8 mouse cellular contexts compared by ENCODE assay signal in the genomic region with DNA sequence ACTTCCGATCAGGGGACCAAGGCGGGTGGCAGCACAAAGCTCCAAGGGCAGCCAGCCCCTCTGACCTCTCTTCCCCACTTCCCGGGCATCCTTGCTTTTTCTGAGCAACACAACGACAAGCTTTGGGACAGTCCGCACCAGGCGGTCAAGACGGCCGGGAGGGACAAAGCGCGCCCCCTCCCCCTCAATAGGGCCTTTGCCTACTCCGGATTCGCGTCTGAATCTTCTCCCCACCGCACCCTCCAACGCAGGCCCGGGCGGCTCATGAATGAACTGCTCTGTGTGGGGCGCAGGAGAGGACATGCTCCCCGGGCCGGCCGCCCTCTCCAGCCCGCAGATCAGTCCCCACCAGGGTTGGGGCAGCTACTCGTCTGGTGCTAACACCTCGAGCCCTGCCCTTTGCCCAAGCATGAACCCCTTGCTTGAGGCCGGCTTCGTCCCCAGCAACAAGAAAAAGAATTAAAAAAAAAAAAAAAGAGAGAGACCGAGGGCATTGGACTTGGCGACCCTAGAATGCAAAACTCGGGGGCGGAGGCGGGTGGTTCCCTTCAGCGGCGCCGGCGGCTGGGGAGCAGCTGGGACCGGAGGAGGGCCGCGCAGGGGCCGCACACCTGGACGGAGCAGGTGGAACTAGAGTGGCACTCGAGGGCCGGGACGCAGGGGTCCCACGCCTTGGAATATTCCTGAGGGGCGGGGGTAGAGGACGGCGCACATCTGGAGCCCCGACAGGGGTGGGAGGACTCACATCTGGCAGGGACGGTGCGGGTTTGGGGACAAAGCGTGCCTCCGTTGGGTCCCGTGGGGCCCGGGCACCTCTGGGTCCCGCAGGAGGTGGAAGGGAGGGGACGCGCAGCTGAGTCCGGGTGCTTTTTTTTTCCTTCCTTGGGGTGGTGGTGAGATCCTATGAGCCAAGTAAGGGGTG. TPM values are rescaled to one million over a fixed set of nuclear protein-coding genes. Genes with fewer than 3 reads are reported as not detected.
DNase-seq lines count a peak whose midpoint lies in the region; ATAC-seq and TF ChIP-seq lines count a peak whose summit lies in the region.

No protein-coding gene starts in this region.

- peak; percentile 45 for DNase-seq in urinary bladder, postnatal 14 days (ENCODE audit: low spot score)
- DNase-seq in urinary bladder, postnatal 25 days (ENCODE audit: low spot score) = no peak
- peak; percentile 65 to 72 for DNase-seq in cerebellum, postnatal 25 days
- peak; percentile 61 for DNase-seq in gastrocnemius, postnatal 14 days
- DNase-seq in liver, embryonic 14.5 days (ENCODE audit: low read depth in 3 of 3, low spot score in 3 of 3) = no peak
- peak; percentile 62 for DNase-seq in thymus, postnatal 14 days

- H3K9ac ChIP-seq in intestine, embryonic 16.5 days (ENCODE audit: low read depth, low read length) = peak overlapping the region; percentile 94
- peak overlapping the region; percentile 87 for H3K9ac ChIP-seq in liver, embryonic 14.5 days (replicated peaks)
- H3K9ac ChIP-seq in neural tube, embryonic 12.5 days = peak overlapping the region; percentile 83

- ATAC-seq in intestine, embryonic 16.5 days = peak; percentile 71
- ATAC-seq in liver, embryonic 14.5 days (ENCODE audit: insufficient read depth) = peak; percentile 59
- ATAC-seq in neural tube, embryonic 12.5 days (ENCODE audit: low FRiP score, low read depth) = peak; percentile 67

- 1% methylated on average over 58 of the region's 58 CpGs for WGBS in intestine, embryonic 16.5 days
- WGBS in liver, embryonic 14.5 days (ENCODE audit: insufficient replicate concordance) = 2% methylated on average over 57 of the region's 58 CpGs
- WGBS in neural tube, embryonic 12.5 days = under 1% methylated on average over 58 of the region's 58 CpGs

- peaks cover 30% of the 10 kb centered on the region for H3K4me1 ChIP-seq in intestine, embryonic 16.5 days (ENCODE audit: control insufficient read depth, insufficient read depth, low read length)
- H3K4me1 ChIP-seq in liver, embryonic 14.5 days (replicated peaks; ENCODE audit: control insufficient read depth in 2 of 2, insufficient read depth in 2 of 2, low read length in 1 of 2) = peaks cover 10 to 16% of the 10 kb centered on the region in 2 experiments
- peaks cover 32% of the 10 kb centered on the region for H3K4me1 ChIP-seq in neural tube, embryonic 12.5 days

- H3K4me3 ChIP-seq in intestine, embryonic 16.5 days (ENCODE audit: low read length) = peak overlapping the region; percentile 95
- H3K4me3 ChIP-seq in liver, embryonic 14.5 days (ENCODE audit: insufficient read depth in 1 of 2, low read depth in 2 of 2, low read length in 2 of 2) = peak overlapping the region; percentile 60 to 81
- peak overlapping the region; percentile 80 for H3K4me3 ChIP-seq in neural tube, embryonic 12.5 days

- H3K4me2 ChIP-seq in intestine, embryonic 16.5 days (ENCODE audit: low read depth, low read length) = peak overlapping the region; percentile 91
- peak overlapping the region; percentile 82 for H3K4me2 ChIP-seq in liver, embryonic 14.5 days (ENCODE audit: low read depth)
- H3K4me2 ChIP-seq in neural tube, embryonic 12.5 days (replicated peaks) = peak overlapping the region; percentile 75

- no peaks in the 10 kb centered on the region for H3K36me3 ChIP-seq in intestine, embryonic 16.5 days (ENCODE audit: control insufficient read depth, insufficient read depth, low read length)
- no peaks in the 10 kb centered on the region for H3K36me3 ChIP-seq in liver, embryonic 14.5 days (replicated peaks; ENCODE audit: control insufficient read depth, insufficient read depth, low read depth)
- no peaks in the 10 kb centered on the region for H3K36me3 ChIP-seq in neural tube, embryonic 12.5 days

- no peaks in the 10 kb centered on the region for H3K27me3 ChIP-seq in intestine, embryonic 16.5 days (replicated peaks; ENCODE audit: control insufficient read depth, insufficient read depth, low read length)
- H3K27me3 ChIP-seq in liver, embryonic 14.5 days (ENCODE audit: control insufficient read depth, insufficient read depth, low read length) = no peaks in the 10 kb centered on the region
- H3K27me3 ChIP-seq in neural tube, embryonic 12.5 days (replicated peaks) = no peaks in the 10 kb centered on the region

- H3K27ac ChIP-seq in intestine, embryonic 16.5 days (ENCODE audit: low read length) = peak overlapping the region; percentile 64
- H3K27ac ChIP-seq in liver, embryonic 14.5 days = no peak overlapping the region
- peak overlapping the region; percentile 65; the same call in 1 of the 2 replicates for H3K27ac ChIP-seq in neural tube, embryonic 12.5 days

- no peaks in the 10 kb centered on the region for H3K9me3 ChIP-seq in intestine, embryonic 16.5 days (ENCODE audit: control insufficient read depth, low read length)
- H3K9me3 ChIP-seq in liver, embryonic 14.5 days (ENCODE audit: control insufficient read depth, low read length) = no peaks in the 10 kb centered on the region
- no peaks in the 10 kb centered on the region for H3K9me3 ChIP-seq in neural tube, embryonic 12.5 days

- TF ChIP-seq CTCF in liver, embryonic 14.5 days (IDR thresholded peaks at IDR 0.05; ENCODE audit: low read depth) = peak; percentile 13; the same call in 1 of the 2 replicates

- TF ChIP-seq EP300 in liver, embryonic 14.5 days (IDR thresholded peaks at IDR 0.05; ENCODE audit: low read depth) = no peak

- intact Hi-C loops in gastrocnemius, postnatal 14 days (cut with DNase I; ENCODE audit: low total_unique reads) = no loop called here

RNA-seq across cellular contexts. Expression of gene Mrpl14, which starts 0.7 kb away (rescaled TPM):
- total RNA-seq in gastrocnemius, postnatal 14 days (2021) = 10 to 100 TPM; 83.3 to 86.3 TPM
- polyA plus RNA-seq in intestine, embryonic 16.5 days (2015; fragmentation: Nextera tagmentation; extraction: Ambion mirVana) = 149 and 154 TPM in 2 replicates
- polyA plus RNA-seq in liver, embryonic 14.5 days (2012; rRNA removed) = 60.8 and 82.6 TPM in 2 replicates
- polyA plus RNA-seq in liver, embryonic 14.5 days (2014; fragmentation: Nextera tagmentation; extraction: Ambion mirVana) = 142 and 148 TPM in 2 replicates
- polyA plus RNA-seq in neural tube, embryonic 12.5 days (2016; fragmentation: Nextera tagmentation; extraction: Ambion mirVana) = 101 and 102 TPM in 2 replicates

RNA-seq across cellular contexts. Expression of gene Tmem63b, which starts 1.3 kb away (rescaled TPM):
- 10 to 100 TPM; 52.9 to 57.0 TPM for total RNA-seq in gastrocnemius, postnatal 14 days (2021)
- polyA plus RNA-seq in intestine, embryonic 16.5 days (2015; fragmentation: Nextera tagmentation; extraction: Ambion mirVana) = 31.7 and 31.9 TPM in 2 replicates
- polyA plus RNA-seq in liver, embryonic 14.5 days (2012; rRNA removed) = 10.4 and 11.0 TPM in 2 replicates
- polyA plus RNA-seq in liver, embryonic 14.5 days (2014; fragmentation: Nextera tagmentation; extraction: Ambion mirVana) = 4.1 and 5.4 TPM in 2 replicates
- 106 and 108 TPM in 2 replicates for polyA plus RNA-seq in neural tube, embryonic 12.5 days (2016; fragmentation: Nextera tagmentation; extraction: Ambion mirVana)

RNA-seq across cellular contexts. Expression of gene Capn11, which starts 26.3 kb away (rescaled TPM):
- under 1 TPM; 0.10 to 0.13 TPM for total RNA-seq in gastrocnemius, postnatal 14 days (2021)
- polyA plus RNA-seq in intestine, embryonic 16.5 days (2015; fragmentation: Nextera tagmentation; extraction: Ambion mirVana) = 0.17 and 0.33 TPM in 2 replicates
- not detected in 2 replicates for polyA plus RNA-seq in liver, embryonic 14.5 days (2012; rRNA removed)
- not detected in 2 replicates for polyA plus RNA-seq in liver, embryonic 14.5 days (2014; fragmentation: Nextera tagmentation; extraction: Ambion mirVana)
- 1.1 and 1.4 TPM in 2 replicates for polyA plus RNA-seq in neural tube, embryonic 12.5 days (2016; fragmentation: Nextera tagmentation; extraction: Ambion mirVana)

RNA-seq across cellular contexts. Expression of gene 1600014C23Rik, which starts 48.2 kb away (rescaled TPM):
- not detected for total RNA-seq in gastrocnemius, postnatal 14 days (2021)
- polyA plus RNA-seq in intestine, embryonic 16.5 days (2015; fragmentation: Nextera tagmentation; extraction: Ambion mirVana) = 0.76 TPM in 1 of 2 replicates, not detected in the other
- not detected in 2 replicates for polyA plus RNA-seq in liver, embryonic 14.5 days (2012; rRNA removed)
- polyA plus RNA-seq in liver, embryonic 14.5 days (2014; fragmentation: Nextera tagmentation; extraction: Ambion mirVana) = not detected in 2 replicates
- polyA plus RNA-seq in neural tube, embryonic 12.5 days (2016; fragmentation: Nextera tagmentation; extraction: Ambion mirVana) = not detected in 2 replicates

Comparison
In these comparisons a context has a peak if more than half of its experiments do, and no peak if none do; other contexts are left out.
1. DNase-seq: peak in urinary bladder, postnatal 14 days (single experiment), cerebellum, postnatal 25 days (2 of 2), gastrocnemius, postnatal 14 days (single experiment) and thymus, postnatal 14 days (single experiment); none in urinary bladder, postnatal 25 days (single experiment) and liver, embryonic 14.5 days (0 of 3).
2. Peak in every context shown above with its lines, with median percentiles within 50 percentile points of each other: ATAC-seq, H3K4me2 ChIP-seq, H3K4me3 ChIP-seq and H3K9ac ChIP-seq.